Mouse (Mus musculus): ENCODE data around the gene Rbfox2.

The Rbfox2 gene

GRCm38 (mm10) chr15:77268415-77268814, 38.4 kb downstream of the Rbfox2 start:
- DNase-seq: no peak

GRCm38 (mm10) chr15:77265318-77265717, 41.5 kb downstream of the Rbfox2 start:
- DNase-seq: no peak

GRCm38 (mm10) chr15:77264314-77264713, 42.5 kb downstream of the Rbfox2 start:
- no peak for DNase-seq

GRCm38 (mm10) chr15:77262782-77263181, 44.0 kb downstream of the Rbfox2 start:
- DNase-seq: no peak

GRCm38 (mm10) chr15:77257437-77258229, 49.2 kb downstream of the Rbfox2 start:
- DNase-seq: peak; percentile 96

- DNase-seq: no peak
Observed at GRCm38 (mm10) chr15:77256782-77257181, 50.0 kb downstream of the Rbfox2 start.

- peak; percentile 93 for DNase-seq
Observed at GRCm38 (mm10) chr15:77254636-77255035, 52.2 kb downstream of the Rbfox2 start.

GRCm38 (mm10) chr15:77254128-77254527, 52.7 kb downstream of the Rbfox2 start:
- DNase-seq: peak; percentile 98

GRCm38 (mm10) chr15:77251706-77252105, 55.1 kb downstream of the Rbfox2 start:
- peak; percentile 75 for DNase-seq

- DNase-seq: peak; percentile 76
Observed at GRCm38 (mm10) chr15:77250806-77251205, 56.0 kb downstream of the Rbfox2 start.

GRCm38 (mm10) chr15:77249421-77249820, 57.4 kb downstream of the Rbfox2 start:
- peak; percentile 77 for DNase-seq

- DNase-seq: peak; percentile 99
Observed at GRCm38 (mm10) chr15:77245418-77246365, 61.1 kb downstream of the Rbfox2 start.

- peak; percentile 43 for DNase-seq
Observed at GRCm38 (mm10) chr15:77244634-77245033, 62.2 kb downstream of the Rbfox2 start.

GRCm38 (mm10) chr15:77243876-77244560, 62.8 kb downstream of the Rbfox2 start:
- DNase-seq: peak; percentile 73

- peak; percentile 4 for DNase-seq
Observed at GRCm38 (mm10) chr15:77240607-77241006, 66.2 kb downstream of the Rbfox2 start.

GRCm38 (mm10) chr15:77239564-77239963, 67.2 kb downstream of the Rbfox2 start:
- peak; percentile 28 for DNase-seq

- peak; percentile 86 for DNase-seq
Observed at GRCm38 (mm10) chr15:77237661-77238060, 69.1 kb downstream of the Rbfox2 start.

- peak; percentile 96 for DNase-seq
Observed at GRCm38 (mm10) chr15:77236055-77236567, 70.7 kb downstream of the Rbfox2 start.

- no peak for DNase-seq
Observed at GRCm38 (mm10) chr15:77235551-77235950, 71.3 kb downstream of the Rbfox2 start.

- DNase-seq: no peak
Observed at GRCm38 (mm10) chr15:77234296-77234695, 72.5 kb downstream of the Rbfox2 start.

GRCm38 (mm10) chr15:77230144-77230543, 76.7 kb downstream of the Rbfox2 start:
- DNase-seq: peak; percentile 41

GRCm38 (mm10) chr15:77226831-77227354, 79.9 kb downstream of the Rbfox2 start:
- peak; percentile 92 for DNase-seq
